Mouse (Mus musculus) ovary, postnatal 36 days (tissue): ENCODE measurements at regions not wholly inside any gene's neighbourhood (a gene's known extent, or its start where the extent isn't known, plus 50 kb on each side); places are given as distances from the start of the nearest gene placed in this dataset.
A peak's percentile ranks its signal among the peaks of the same experiment; 100 is the strongest.

Source experiments
- DNase-seq: peaks from one replicate; pipeline ENCODE4 v3.0.0; 2022; ENCODE audit warnings: low spot score, mixed read lengths

- DNase-seq = peak; percentile 26
Measured at GRCm38 (mm10) chr1:167163486-167163885, 121.6 kb downstream of the Uck2 start.

DNA sequence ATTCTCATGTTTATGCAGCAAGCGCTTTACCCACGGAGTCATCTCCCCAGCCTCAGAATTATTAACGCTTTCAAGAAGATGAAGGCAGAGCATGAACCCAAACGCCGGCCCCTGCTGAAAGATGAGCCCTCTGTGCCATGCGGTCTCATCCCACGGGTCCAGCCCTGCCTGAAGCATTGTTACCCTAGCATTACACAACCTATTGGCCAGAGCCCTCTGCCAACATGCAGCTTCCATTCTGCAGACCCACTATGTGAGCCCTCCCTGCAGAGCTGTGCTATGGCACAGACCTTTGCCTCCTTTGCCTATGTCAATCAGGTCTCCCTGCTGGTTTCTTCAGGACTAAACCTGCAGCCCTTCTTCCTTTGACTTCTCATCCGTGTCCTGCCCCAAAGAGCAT, 122.6 kb downstream of the Uck2 start:
- DNase-seq = no peak

DNA sequence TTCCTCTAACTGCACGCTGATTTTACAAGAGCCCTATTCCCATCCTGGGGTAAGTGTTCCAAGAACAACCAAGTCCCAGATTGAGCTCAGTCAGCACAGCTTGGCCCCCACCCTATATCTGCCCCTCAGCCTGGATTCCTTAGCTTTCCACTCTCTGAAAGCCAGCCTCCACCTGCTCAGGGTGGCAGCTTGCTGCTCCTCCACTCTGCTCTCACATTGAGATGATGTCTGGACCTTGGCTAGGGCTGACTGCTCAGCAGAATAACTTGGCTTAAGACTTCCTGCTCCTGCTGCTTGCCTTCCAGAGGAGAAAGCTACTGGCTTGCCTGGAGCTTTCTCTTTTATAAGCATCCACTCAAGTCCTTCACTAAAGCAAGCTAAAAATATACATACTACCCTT, 125.6 kb downstream of the Uck2 start:
- no peak for DNase-seq

DNA sequence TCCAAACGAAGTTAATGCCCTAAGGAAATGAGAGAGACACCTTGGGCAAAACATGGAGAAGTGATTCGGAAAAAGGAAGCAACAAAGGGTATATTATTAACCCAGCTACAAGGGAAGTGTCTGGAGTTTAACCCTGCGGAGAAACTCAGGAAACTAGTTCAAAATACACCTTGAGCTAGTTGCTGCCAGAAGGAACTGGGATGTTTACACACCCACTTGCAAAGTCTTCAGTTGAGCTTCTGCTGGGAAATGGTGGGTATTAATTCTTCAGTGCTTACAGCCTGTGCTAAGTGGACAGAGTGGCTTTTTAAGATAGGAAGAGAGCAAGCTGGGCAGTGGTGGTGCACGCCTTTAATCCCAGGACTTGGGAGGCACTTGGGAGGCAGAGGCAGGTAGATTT, 132.7 kb downstream of the Uck2 start:
- DNase-seq = no peak

GRCm38 (mm10) chr1:167144335-167144734, 140.8 kb downstream of the Uck2 start:
- no peak for DNase-seq

- DNase-seq = no peak
Measured at GRCm38 (mm10) chr1:167143797-167144196, 141.3 kb downstream of the Uck2 start.
